Mouse (Mus musculus) cerebellum, postnatal 10 days (tissue): Measurements from ENCODE around the gene Mertk.
A peak's percentile ranks its signal among the peaks of the same experiment; 100 is the strongest.

Source experiments
- DNase-seq, 2 experiments: peaks; one replicate each; pipeline ENCODE4 v3.0.0; 2021; ENCODE audit warnings: mixed read lengths in 2 of 2

Mertk gene

DNA sequence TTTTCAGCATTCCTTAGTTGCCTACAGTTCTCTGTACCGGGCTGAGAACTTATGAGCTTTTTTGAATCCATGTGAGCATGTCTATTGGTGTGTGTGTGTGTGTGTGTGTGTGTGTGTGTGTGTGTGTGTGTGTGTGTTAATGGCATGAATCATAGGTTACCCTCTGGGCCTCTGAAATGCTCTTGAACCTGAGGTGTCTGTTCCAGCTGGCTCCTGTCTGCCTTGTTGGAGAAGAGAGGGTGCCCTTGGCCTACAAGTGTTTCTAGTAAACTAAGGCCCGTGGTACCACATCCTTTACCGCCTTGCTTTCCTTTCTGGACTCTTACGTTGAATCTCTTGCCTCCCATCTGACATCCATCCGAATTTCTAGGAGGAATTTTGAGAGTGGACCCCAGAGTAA lies 27.3 kb downstream of the Mertk start:
- DNase-seq = no peak

DNA sequence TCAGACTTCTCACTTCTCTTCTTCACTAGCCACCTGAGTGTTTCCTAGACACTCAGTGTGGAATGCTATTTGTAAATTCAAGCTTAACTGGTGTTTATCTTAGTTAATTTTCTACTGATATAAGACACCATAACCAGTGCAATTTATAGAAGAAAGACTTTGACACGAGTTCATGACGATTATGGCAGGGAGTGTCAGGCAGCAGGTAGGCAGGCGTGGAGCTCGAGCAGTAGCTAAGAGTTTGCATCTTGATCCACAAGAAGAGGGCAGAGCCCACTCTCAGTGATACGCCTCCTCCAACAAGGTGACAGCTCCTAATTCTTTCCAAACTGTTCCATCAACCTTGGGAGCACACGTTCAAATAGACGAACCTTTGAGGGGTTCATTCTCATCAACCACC lies 27.9 kb downstream of the Mertk start:
- DNase-seq = no peak

DNA sequence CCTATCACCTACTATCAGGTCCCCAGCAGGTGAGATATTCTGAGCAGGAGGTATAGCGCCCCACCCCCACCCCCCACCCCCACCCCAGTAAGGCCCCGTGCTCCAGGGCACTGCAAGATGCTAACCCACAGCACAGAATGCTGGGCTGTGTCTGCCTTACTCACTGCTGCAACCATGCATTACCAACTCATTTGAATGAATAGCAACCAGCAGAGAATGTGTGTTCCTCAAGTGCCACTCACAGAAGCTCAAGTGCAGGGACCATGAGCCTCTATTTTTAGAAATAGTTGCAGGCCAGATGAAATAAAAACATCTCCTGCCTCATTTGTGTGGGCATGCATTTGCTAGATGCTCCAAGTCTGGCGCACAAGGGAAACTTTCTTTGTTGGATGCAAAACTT lies 28.8 kb downstream of the Mertk start:
- DNase-seq = no peak

GRCm38 (mm10) chr2:128728066-128728465 lies 29.3 kb downstream of the Mertk start:
- no peak for DNase-seq

DNA sequence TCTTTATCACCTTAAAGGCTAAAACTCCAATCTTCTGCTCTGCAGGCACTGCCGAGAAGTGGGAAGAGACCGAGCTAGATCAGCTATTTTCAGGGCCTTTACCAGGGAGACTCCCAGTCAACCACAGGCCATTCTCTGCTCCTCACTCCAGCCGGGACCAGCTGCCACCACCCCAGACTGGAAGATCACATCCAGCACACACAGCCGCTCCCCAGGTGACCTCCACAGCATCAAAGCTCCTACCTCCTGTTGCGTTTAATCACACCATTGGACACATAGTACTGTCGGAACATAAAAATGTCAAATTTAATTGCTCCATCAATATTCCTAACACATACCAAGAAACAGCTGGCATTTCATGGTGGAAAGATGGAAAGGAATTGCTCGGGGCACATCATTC lies 30.4 kb downstream of the Mertk start:
- DNase-seq = no peak

DNA sequence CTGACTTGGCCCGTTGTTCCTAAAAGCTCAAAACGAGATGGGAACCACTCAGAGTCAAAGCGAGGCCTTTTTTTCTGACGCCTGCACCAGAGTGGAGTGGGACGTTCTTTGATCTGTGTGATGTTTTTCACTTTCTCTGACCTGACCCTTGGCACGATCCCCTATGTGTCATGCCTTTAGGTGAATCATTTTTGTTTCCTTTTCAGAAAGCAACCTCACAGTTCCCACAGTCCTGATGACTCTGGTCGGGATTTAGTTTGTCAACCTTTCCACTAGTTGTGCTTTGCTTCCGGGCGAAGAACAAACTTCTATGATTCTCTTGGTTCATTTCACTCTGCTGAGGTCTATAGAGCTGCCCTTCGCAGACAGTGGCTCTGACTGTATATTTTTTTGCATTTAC lies 32.8 kb downstream of the Mertk start:
- no peak for DNase-seq

DNA sequence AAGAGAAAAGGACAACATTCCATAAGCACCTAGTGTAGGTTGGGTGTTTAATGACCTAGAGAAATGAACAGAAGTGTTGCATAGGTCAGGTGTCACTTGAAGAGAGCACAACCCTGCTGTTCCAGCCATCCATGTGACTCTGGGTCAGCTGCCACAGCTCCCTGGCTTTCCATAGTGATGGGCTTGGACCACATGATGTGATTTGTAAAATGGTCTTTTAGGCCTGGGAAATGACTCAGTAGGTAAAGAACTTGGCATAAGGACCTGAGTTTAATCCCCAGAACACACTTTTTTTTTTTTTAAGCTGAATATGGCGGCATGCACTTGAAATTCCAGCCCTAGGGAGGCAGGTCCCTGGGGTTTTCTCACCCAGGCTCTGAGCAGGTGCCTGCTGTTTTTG lies 33.2 kb downstream of the Mertk start:
- DNase-seq = no peak

DNA sequence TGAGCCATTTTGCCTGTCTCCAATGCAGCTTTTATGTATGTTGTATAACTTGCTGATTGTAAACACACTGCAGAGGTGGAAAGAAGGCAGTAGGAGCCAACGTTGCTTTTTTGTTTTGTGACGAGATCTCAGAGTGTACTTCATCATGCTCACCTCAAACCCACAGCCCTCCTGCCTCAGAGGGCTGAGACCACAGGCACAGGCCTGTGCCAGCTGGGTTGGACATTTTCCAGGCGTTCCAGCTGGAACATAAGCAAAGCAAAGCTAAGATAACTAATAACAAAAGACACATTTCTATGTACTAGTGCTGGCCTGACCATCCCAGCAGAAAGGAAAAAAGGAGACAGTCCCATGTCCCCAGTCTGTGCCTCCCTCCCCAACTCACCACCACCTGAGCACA lies 36.3 kb downstream of the Mertk start:
- DNase-seq = peak; percentile 52 to 67

DNA sequence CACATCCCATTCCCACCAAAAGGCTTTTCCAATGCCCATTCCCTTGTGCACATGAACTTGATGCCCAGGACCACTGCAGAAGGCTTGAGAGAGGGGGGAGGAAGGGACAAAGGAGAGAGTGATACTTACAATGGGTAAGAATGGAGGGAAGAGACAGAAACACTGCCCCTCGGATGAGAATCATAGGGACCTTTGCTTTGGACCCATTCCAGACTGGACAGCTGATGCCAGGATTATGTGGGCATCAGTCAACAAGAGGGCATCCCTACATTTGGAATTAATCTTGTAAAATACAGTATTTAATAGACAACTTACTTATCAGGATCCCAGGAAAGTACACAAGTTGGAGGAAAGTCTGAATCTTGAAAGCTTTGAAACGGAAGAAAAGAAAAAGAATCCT lies 38.3 kb downstream of the Mertk start:
- DNase-seq = peak; percentile 67 to 71

- DNase-seq = no peak
Measured at GRCm38 (mm10) chr2:128737796-128738195, 39.0 kb downstream of the Mertk start.

GRCm38 (mm10) chr2:128738725-128739258 lies 40.0 kb downstream of the Mertk start:
- DNase-seq = peak; percentile 76 to 87

GRCm38 (mm10) chr2:128745879-128746620 lies 47.3 kb downstream of the Mertk start:
- no peak for DNase-seq

DNA sequence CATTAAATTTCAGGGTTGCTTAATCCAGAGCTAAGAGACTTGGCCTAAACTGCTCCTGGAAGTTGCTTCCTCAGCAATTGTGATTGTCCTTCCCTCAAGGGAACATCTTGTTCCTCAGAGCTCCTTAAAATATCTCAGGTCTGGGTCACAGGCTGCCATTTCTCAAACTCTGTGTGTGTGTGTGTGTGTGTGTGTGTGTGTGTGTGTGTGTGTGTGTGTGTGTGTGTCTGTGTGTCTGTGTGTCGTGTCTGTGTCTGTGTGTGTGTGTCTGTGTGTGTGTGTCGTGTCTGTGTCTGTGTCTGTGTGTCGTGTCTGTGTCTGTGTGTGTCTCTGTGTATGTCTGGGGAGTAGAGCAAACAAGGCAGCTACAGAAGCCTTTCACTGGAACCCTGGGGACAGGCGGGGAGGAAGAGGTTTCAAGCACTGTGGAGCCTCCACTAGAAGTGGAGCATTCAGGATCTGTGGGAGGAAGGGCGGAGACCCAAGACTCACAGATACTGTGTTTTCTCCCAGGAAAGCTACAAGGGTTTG lies 47.9 kb downstream of the Mertk start:
- DNase-seq = no peak

DNA sequence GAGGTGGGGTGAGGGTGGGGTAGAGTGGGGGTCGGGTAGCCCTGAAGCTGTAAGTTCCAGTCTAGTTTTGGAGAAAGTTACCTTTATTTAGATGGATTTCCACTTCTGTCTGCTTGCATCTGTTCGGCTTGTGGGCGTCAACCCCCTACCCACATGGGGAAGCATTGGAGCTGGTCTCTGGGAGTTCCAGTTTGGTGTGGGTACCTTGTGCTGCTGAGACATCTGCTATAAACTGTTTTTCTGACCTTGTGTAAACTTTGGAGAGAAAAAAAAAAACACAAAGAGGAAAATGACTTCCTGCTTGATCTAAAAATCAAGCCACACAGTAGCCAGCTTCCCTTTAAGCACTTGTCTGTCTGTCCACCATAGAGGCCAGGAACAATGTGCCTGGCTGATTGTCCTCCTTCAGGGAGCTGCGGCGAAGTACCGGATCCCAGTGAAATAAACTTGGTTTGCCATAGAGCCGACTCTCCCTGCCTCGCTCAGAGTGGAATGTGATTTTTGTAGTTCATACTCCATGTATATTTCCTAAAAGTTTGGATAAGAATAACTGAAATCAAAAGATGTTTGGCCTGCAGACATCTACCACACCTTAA lies 48.8 kb downstream of the Mertk start:
- DNase-seq = no peak

DNA sequence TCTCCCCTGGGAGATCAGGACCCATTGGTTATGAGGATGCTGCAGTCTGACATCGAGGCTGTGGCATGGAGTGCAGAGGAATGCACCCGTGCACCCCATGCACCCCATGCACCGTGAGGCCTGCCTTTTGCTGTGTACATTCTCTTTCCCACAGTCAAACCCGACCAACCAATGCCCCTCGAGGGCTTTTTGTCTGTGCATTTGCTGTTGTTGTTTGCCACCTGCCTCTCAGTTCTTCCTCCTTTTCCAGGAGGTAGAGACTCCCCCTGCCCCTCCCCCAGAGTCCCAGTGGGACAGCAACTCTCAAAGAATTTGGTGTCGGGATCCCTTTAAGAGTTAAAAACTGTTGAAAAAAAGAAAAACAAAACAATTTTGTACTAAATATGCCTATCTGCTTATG lies 49.4 kb downstream of the Mertk start:
- DNase-seq = no peak

DNA sequence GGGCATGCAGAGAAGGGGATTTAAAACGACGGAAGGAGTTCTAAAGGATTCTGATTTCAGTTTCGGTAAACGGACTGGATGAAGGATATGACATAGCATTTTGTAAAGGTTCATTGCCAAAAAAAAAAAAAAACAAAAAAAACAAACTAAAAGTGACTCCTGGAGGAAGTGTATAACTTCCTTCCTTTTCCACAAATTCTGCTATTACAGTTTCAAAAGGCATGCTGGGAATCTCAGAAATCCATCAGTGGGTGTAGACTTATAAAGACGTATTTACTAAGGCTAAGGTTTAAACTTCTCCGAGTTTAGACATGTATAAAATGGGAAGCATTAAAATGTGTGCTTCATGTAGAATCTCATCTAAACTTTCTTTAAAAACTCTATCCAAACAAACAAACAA lies 52.3 kb downstream of the Mertk start:
- no peak for DNase-seq

GRCm38 (mm10) chr2:128753295-128753873 lies 54.6 kb downstream of the Mertk start:
- no peak for DNase-seq

DNA sequence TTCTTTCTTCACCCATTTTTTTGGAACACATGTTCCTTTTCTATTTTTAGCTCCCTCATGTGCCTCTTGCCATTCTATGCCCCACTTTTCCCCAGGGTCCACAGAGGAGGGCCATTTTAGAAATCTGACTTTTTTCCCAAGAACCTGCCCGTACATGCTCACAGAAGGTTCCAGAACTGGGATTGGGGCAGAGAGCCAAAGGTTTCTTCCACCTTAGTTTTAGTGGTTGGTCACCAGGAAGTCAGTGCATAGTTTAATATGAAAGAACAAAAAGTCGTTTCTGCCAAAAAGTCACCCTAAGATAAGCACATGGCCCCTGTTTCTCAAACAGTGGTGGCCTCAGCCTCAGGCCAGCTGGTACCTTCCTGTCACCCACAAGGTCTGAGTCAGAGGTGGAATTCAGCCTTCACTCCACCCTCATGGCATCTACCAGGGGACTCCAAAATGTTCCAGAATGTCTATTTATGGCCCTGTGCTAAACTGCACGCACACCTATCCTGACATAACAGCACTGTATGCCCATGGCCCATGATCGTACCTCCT lies 56.5 kb downstream of the Mertk start:
- DNase-seq = no peak

- peak; percentile 80 to 84 for DNase-seq
Measured at GRCm38 (mm10) chr2:128758724-128759340, 60.1 kb downstream of the Mertk start.

DNA sequence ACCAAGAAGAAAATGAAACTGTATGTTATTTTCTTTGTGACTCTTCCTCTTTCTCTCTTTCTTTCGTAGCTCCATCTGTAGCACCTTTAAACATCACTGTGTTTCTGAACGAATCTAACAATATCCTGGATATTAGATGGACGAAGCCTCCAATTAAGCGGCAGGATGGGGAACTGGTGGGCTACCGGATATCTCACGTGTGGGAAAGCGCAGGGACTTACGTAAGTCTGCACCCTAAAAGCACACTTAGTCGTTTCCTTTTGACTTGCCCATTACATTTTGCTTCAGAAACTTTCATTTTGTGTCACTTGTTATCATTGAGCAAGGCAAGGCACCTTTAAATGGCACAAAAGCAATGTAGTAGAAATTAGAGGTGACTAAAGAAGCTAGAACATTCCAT lies 63.3 kb downstream of the Mertk start:
- DNase-seq = no peak

- DNase-seq = no peak
Measured at GRCm38 (mm10) chr2:128765787-128766186, 67.0 kb downstream of the Mertk start.

DNA sequence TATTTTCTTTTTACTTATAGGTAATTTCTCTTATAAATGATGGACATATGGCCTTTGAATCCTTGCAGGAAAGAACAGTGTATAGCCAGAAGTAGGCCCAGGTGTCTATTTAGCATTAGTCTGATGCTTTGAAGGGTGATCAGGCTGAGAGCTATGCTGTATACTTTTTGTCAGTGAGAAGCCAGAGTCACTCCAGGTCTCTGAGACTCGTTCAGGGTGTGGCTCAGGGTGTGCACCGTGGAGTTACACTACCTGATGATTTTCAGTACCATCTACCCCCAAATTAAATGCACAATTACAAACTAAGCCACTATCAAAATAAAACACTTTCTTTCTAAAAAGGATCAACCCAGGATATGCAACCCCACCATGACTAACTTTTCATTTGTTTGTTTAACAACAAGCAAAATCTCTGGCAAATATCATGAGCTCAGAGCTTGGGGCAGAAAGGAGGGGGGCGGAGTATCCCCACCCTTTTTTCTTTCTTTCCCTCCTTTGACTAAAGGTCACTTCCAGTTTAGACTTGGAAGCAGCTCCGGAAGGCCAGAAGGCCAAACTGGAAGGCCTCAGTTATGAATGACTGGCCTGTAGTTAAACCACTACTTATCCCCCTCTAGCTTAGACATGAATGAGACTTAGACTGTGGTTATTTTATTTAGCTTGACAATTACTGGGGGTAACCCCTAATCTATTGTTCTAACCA lies 69.9 kb downstream of the Mertk start:
- no peak for DNase-seq

DNA sequence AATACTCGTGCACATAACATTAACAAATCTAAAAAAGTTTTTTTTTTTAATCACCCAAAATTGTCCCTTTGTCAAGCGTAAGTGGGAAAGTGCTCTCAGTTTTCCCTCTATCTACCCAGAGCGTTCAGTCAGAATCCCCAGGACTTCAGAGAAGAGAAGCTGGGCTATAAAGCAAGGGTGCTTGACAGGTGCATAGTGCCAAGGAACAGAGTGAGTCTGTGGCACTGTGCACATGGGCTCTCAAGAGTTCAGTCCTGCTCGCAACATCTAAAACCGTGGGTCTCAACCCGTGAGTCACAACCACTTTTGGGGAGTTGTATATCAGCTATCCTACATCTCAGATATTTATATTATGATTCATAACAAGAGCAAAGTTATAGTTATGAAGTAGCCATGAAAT lies 71.8 kb downstream of the Mertk start:
- DNase-seq = no peak
